ENCODE assay signal across 42 mouse cellular contexts in genomic region chr9:119687893-119688292, GRCm38 (mm10). TPM values are rescaled to one million over a fixed set of nuclear protein-coding genes. Genes with fewer than 3 reads are reported as not detected.
"Had no signal": no experiment of that assay in that cellular context is flagged by ENCODE, and none has a peak within 500 bp of the region (broad histone marks: within the 10 kb centered on the region; RNA-seq: fewer than 3 reads in every experiment).

No protein-coding gene starts in this region.

- H3K36me3 ChIP-seq: heart, embryonic 10.5 days; heart, embryonic 12.5 days; heart, embryonic 13.5 days; heart, embryonic 15.5 days; hindbrain, embryonic 10.5 days; hindbrain, embryonic 12.5 days; hindbrain, embryonic 13.5 days; hindbrain, embryonic 15.5 days; intestine, embryonic 15.5 days; kidney, embryonic 15.5 days had no signal

- H3K4me1 ChIP-seq: heart, embryonic 12.5 days; heart, embryonic 13.5 days; heart, embryonic 15.5 days; hindbrain, embryonic 10.5 days; hindbrain, embryonic 12.5 days; hindbrain, embryonic 15.5 days; intestine, embryonic 15.5 days had no signal

- H3K9me3 ChIP-seq: heart, embryonic 15.5 days; hindbrain, embryonic 12.5 days; hindbrain, embryonic 13.5 days; hindbrain, embryonic 15.5 days; intestine, embryonic 15.5 days; kidney, embryonic 15.5 days had no signal

- H3K27ac ChIP-seq: heart, embryonic 10.5 days; heart, embryonic 13.5 days; heart, embryonic 15.5 days; hindbrain, embryonic 10.5 days; hindbrain, embryonic 12.5 days; hindbrain, embryonic 13.5 days; hindbrain, embryonic 14.5 days; hindbrain, embryonic 15.5 days; hindbrain, postnatal 0 days; intestine, embryonic 15.5 days; kidney, embryonic 15.5 days; kidney, postnatal 0 days; layer of hippocampus, adult 2 months; left cerebral cortex, adult 2 months had no signal

- H3K9ac ChIP-seq: heart, embryonic 12.5 days; heart, embryonic 13.5 days; heart, embryonic 15.5 days; hindbrain, embryonic 12.5 days; hindbrain, embryonic 13.5 days; hindbrain, embryonic 14.5 days; hindbrain, embryonic 15.5 days; intestine, embryonic 15.5 days; kidney, embryonic 15.5 days had no signal

- H3K27me3 ChIP-seq: heart, embryonic 12.5 days; heart, embryonic 15.5 days; hindbrain, embryonic 12.5 days; hindbrain, embryonic 13.5 days; hindbrain, embryonic 15.5 days; intestine, embryonic 15.5 days; kidney, embryonic 15.5 days had no signal

- H3K4me3 ChIP-seq: heart, embryonic 10.5 days; heart, embryonic 12.5 days; heart, embryonic 13.5 days; heart, embryonic 15.5 days; hindbrain, embryonic 10.5 days; hindbrain, embryonic 12.5 days; hindbrain, embryonic 13.5 days; hindbrain, embryonic 15.5 days; intestine, embryonic 15.5 days; kidney, embryonic 15.5 days; layer of hippocampus, adult 2 months; left cerebral cortex, adult 2 months had no signal

- H3K4me2 ChIP-seq: heart, embryonic 11.5 days; heart, embryonic 12.5 days; heart, embryonic 13.5 days; heart, embryonic 15.5 days; hindbrain, embryonic 12.5 days; hindbrain, embryonic 13.5 days; hindbrain, embryonic 14.5 days; hindbrain, embryonic 15.5 days; intestine, embryonic 15.5 days; kidney, embryonic 15.5 days had no signal

- DNase-seq: heart, postnatal 14 days; heart, postnatal 36 days; heart, postnatal 4 days; kidney, adult 11 months; kidney, adult 18-20 months; kidney, adult 2 months; kidney, adult 8-10 months; kidney, adult 9 months; kidney, postnatal 10 days; kidney, postnatal 14 days; kidney, postnatal 25 days; kidney, postnatal 36 days; kidney, postnatal 4 days; layer of hippocampus, adult 9-11 months; layer of hippocampus, postnatal 36 days had no signal

RNA-seq across cellular contexts. Expression of gene Scn10a, which starts 31.2 kb away (rescaled TPM):
- total RNA-seq: hematopoietic stem cell, adult 5-6 weeks; layer of hippocampus, adult 18-20 months; layer of hippocampus, adult 2 months; layer of hippocampus, adult 8-10 months; layer of hippocampus, postnatal 10 days; layer of hippocampus, postnatal 14 days; layer of hippocampus, postnatal 25 days; layer of hippocampus, postnatal 36 days had no signal
- polyA plus RNA-seq: hindbrain, embryonic 14.5 days; hindbrain, postnatal 0 days; inflammation-experienced regulatory T-cells, adult 6 months; intestine, embryonic 14.5 days; intestine, embryonic 15.5 days; intestine, postnatal 0 days; kidney, adult 2 months; kidney, embryonic 14.5 days; kidney, embryonic 15.5 days; kidney, postnatal 0 days; large intestine, adult 2 months had no signal
